Mouse (Mus musculus): Measurements from ENCODE around the gene Slc24a3. TPM values are rescaled to one million over a fixed set of nuclear protein-coding genes. Genes with fewer than 3 reads are reported as not detected.

Slc24a3 gene
- polyA plus RNA-seq, 1 experiment from 2014 or later: 2.3 TPM

DNA sequence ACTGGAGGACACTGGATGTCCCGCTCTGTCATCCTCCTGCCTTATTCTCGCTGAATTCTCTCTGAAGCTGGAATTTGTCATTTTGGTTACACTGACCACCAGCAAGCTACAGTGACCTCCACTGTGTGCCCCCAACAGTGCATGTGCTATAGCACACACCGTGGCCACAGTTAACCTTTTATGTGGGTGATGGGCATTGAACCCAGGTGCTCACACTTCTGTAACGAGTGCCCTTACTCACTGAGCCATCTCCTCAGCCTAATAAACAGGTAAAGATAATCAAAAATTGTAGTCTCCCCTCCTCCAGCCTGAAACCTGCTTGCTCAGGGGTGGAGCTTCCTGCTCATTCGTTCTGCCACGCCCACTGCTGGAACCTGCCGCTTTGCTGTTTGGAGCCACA, 493.7 kb downstream of the Slc24a3 start:
- H3K4me1 ChIP-seq: no peaks in the 10 kb centered on the region
- H3K4me3 ChIP-seq: no peak overlapping the region
- 71% methylated on average over 7 of the region's 7 CpGs for WGBS
- H3K4me2 ChIP-seq: no peak overlapping the region
- no peaks in the 10 kb centered on the region for H3K9me3 ChIP-seq
- H3K27ac ChIP-seq: no peak overlapping the region
- no peaks in the 10 kb centered on the region for H3K36me3 ChIP-seq
- H3K9ac ChIP-seq: no peak overlapping the region
- no peak for ATAC-seq (ENCODE audit: insufficient number of reproducible peaks, insufficient read depth, low FRiP score, low TSS enrichment, low read depth)
- H3K27me3 ChIP-seq: no peaks in the 10 kb centered on the region

DNA sequence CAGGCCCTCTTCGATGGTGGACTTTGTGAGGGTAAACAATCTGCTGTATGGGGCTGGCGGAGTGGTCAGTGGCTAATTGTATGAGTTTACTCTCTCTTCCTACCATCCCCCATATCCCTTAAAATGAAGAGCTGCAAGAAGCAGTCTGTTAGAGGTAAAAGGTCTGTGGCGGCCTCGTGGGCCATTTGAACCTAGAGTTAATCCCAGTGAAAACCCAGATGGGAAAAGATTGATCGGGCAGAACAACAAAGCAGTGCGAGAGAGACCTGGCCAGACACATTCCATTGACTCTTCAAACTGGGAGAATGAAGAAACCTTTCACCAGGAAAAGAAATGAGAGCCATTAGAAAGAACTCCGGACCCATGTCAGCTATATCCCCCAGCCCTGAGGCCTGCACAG, 496.3 kb downstream of the Slc24a3 start:
- WGBS: 88% methylated on average over 7 of the region's 7 CpGs
- no peak overlapping the region for H3K4me3 ChIP-seq
- no peaks in the 10 kb centered on the region for H3K36me3 ChIP-seq
- H3K27ac ChIP-seq: no peak overlapping the region
- no peak overlapping the region for H3K9ac ChIP-seq
- H3K4me1 ChIP-seq: 0 out of 2 replicates have a peak, but pooled peaks cover 2% of the 10 kb centered on the region
- no peaks in the 10 kb centered on the region for H3K9me3 ChIP-seq
- ATAC-seq (ENCODE audit: insufficient number of reproducible peaks, insufficient read depth, low FRiP score, low TSS enrichment, low read depth): no peak
- H3K27me3 ChIP-seq: no peaks in the 10 kb centered on the region
- no peak overlapping the region for H3K4me2 ChIP-seq

DNA sequence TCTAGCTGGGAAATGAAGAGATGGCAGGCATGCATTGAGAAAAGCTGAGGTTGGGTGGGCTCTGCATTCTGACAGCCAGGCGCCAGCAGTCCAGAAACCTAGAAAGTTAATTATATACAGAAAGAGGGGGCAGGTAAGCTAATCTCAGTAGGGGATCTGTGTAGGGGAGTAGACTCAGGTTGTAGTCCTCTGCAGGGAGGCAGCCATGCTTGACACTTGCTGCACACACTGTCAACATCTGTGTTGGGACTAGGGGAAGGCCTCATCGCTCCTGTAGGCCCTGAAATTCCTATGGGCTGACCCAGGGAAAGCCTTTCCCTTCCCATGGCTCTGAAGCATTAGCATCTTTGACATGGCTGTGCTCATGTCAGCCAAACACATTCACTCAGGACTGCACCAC, 496.8 kb downstream of the Slc24a3 start:
- Histone ChIP-seq H3K27ac (no peak overlapping the region), H3K9me3 (no peaks in the 10 kb centered on the region), H3K4me1 (0 out of 2 replicates have a peak, but pooled peaks cover 2% of the 10 kb centered on the region), H3K4me2 (no peak overlapping the region), H3K4me3 (no peak overlapping the region), H3K9ac (no peak overlapping the region), H3K27me3 (no peaks in the 10 kb centered on the region), H3K36me3 (no peaks in the 10 kb centered on the region)
- no peak for ATAC-seq (ENCODE audit: insufficient number of reproducible peaks, insufficient read depth, low FRiP score, low TSS enrichment, low read depth)
- 83% methylated on average over 2 of the region's 2 CpGs for WGBS

DNA sequence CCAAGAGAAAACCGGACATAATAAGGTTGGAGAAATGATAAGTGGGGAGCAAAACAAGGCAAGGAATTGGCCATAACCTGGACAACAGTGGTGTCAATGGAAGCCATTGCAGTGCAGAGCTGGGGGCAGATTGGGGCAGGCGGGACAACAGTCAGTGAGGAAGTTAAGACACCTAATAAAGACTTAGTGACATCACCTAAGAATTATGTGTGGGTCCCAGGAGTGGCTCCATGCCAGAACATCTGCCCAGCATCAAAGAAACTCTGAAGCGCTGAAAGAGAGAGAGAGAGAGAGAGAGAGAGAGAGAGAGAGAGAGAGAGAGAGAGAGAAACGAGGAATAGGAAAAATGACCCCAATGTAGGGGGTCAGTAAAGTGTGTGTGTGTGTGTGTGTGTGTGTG, 500.6 kb downstream of the Slc24a3 start:
- Histone ChIP-seq H3K4me3 (no peak overlapping the region), H3K4me2 (no peak overlapping the region), H3K36me3 (no peaks in the 10 kb centered on the region), H3K4me1 (0 out of 2 replicates have a peak, but pooled peaks cover 2% of the 10 kb centered on the region), H3K27ac (no peak overlapping the region), H3K9me3 (no peaks in the 10 kb centered on the region), H3K27me3 (no peaks in the 10 kb centered on the region), H3K9ac (no peak overlapping the region)
- ATAC-seq (ENCODE audit: insufficient number of reproducible peaks, insufficient read depth, low FRiP score, low TSS enrichment, low read depth): no peak
- 74% methylated on average over 4 of the region's 4 CpGs for WGBS

DNA sequence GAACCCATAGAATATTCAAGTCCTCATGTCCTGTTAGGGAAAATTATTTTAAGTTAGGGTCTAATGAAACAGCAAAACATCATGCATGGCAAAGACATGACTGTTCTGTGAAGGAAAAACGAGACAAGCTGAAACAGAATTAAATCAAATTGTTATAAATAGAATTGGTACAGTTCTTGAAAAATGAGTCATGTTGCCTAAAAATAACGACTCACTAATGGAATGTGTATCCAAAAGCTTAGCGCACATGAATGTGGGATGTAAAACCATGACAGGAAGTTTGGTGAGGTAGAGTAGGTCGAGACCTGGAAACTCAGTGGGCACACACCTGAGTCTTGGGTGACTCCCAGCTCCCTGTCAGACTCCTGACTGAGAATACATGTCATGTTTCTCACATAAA, 502.6 kb downstream of the Slc24a3 start:
- Histone ChIP-seq H3K9me3 (no peaks in the 10 kb centered on the region), H3K27ac (no peak overlapping the region), H3K27me3 (no peaks in the 10 kb centered on the region), H3K4me2 (no peak overlapping the region), H3K4me1 (peaks cover 16% of the 10 kb centered on the region), H3K9ac (no peak overlapping the region), H3K4me3 (no peak overlapping the region), H3K36me3 (no peaks in the 10 kb centered on the region)
- no peak for ATAC-seq (ENCODE audit: insufficient number of reproducible peaks, insufficient read depth, low FRiP score, low TSS enrichment, low read depth)
- 75% methylated on average over 4 of the region's 4 CpGs for WGBS

DNA sequence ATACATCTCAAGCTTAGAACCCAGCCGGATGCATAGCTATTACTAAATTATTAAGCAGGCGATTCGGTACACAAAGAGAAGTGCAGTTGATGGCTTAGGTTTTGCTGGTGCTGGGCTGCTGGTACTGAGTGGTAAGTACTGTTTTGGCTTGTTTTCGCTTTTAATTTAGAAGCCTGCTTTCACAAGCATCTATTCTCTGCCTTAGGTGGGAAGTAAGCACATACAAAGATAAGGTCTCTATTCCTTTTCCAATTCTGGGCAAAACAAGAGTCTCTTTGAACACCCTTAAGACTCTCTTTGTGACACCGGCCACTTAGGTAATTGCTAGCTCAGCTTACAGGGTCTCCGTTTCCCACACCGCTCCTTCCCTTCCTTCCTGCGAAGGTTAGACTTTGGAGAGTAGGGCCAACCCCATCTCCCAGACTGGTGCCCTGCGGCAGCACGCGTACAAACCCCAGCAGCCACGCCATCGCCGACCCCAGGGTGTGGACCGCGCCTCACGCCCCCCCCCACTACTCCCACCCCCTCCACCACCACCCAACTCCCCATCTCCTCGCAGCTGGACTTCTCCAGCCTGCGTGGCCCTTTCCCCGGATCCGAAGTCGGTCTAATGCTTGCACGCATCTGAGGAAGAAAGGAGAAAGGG, 507.1 kb downstream of the Slc24a3 start:
- Histone ChIP-seq H3K4me2 (peak overlapping the region; percentile 81), H3K36me3 (no peaks in the 10 kb centered on the region), H3K27me3 (no peaks in the 10 kb centered on the region), H3K4me1 (peaks cover 33% of the 10 kb centered on the region), H3K4me3 (peak overlapping the region; percentile 65), H3K9ac (peak overlapping the region; percentile 81), H3K27ac (peak overlapping the region; percentile 82), H3K9me3 (no peaks in the 10 kb centered on the region)
- peak; percentile 24 for ATAC-seq (ENCODE audit: insufficient number of reproducible peaks, insufficient read depth, low FRiP score, low TSS enrichment, low read depth)
- WGBS: 3% methylated on average over 21 of the region's 23 CpGs

DNA sequence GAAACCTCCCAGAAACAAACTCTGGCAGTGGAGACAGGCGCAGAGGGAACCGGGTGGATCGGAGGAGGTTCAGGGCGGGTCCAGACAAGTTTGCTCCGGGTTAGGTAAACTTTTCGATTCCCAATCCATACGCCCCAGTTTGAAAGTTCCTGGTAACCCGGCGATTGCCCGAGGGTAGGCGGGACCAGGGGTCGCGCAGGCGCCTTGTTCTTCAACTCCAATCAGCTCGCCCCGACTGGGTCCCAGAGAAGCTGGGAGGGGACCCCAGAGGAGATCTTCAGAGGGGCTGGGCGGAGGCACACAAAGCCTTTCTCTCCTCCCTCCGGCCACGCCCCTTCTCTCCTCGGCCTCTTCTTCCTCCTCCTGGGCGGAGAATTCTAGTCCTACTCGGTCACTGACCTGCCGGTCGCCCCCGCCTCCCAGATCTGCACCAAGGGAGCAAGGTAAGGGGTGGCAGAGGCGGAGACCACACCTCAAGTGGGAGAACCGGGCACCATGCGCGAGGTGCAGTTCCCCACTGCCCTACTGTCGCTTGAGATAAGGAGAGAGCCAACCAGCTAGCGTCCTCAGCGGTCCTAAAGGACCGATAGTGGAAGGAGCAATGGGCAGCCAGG, 507.7 kb downstream of the Slc24a3 start, which contains the start of gene Rin2:
Gene Rin2, plus strand, starts transcription at position 74 of the 614 bp plus-strand sequence.
- Histone ChIP-seq H3K27me3 (no peaks in the 10 kb centered on the region), H3K4me2 (peak within 1 kb of the TSS; percentile 81), H3K4me1 (peaks cover 34% of the 10 kb centered on the region), H3K27ac (peak within 1 kb of the TSS; percentile 82), H3K4me3 (peak within 1 kb of the TSS; percentile 65), H3K9ac (peak within 1 kb of the TSS; percentile 81), H3K36me3 (no peaks in the 10 kb centered on the region), H3K9me3 (no peaks in the 10 kb centered on the region)
- under 1% methylated on average over 33 of the region's 33 CpGs for WGBS
- ATAC-seq (ENCODE audit: insufficient number of reproducible peaks, insufficient read depth, low FRiP score, low TSS enrichment, low read depth): peak; percentile 86

DNA sequence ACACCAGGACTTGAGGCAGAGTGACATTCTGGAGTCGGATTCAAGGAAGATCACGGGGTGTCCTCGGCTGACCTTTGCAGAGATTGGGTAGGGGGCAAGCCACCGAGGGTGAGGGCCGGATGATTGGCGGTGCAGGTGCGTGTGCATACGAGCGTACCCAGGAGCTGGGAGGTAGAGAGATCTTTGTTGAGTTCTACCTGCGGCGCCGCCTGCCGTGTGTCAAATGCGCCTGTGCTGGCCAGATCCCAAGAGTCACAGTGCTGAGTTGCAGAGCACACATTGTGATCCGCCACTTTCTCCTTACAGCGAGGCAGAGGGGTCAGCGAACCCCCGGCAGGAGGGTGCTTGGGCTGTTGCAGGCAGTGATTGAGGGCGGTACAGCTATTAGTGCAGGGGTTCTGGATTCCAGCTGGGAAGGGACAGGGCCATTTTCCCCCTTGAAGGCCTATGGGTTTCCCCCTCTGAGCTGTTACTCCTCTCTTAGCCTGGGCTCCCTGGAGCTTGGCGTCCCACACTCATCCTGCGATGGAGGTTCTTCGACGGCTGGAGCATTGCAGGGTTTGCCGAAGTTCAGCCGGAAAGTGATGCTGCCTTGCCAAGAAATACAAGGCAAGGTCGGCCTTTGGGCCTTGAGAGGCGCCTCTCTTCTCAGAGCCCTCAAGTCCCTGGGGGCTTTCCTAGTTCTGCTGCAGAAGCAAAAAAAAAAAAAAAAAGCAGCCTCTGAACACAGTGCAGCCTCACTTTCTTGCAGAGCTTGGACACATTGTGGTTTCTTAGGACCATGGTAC, 508.4 kb downstream of the Slc24a3 start:
- peak overlapping the region; percentile 81 for H3K9ac ChIP-seq
- 6% methylated on average over 27 of the region's 27 CpGs for WGBS
- H3K27ac ChIP-seq: peak overlapping the region; percentile 82
- ATAC-seq (ENCODE audit: insufficient number of reproducible peaks, insufficient read depth, low FRiP score, low TSS enrichment, low read depth): peak; percentile 10; the same call in 1 of the 2 replicates
- H3K4me2 ChIP-seq: peak overlapping the region; percentile 81
- H3K36me3 ChIP-seq: no peaks in the 10 kb centered on the region
- H3K4me3 ChIP-seq: peak overlapping the region; percentile 65
- H3K27me3 ChIP-seq: no peaks in the 10 kb centered on the region
- H3K4me1 ChIP-seq: peaks cover 41% of the 10 kb centered on the region
- no peaks in the 10 kb centered on the region for H3K9me3 ChIP-seq

DNA sequence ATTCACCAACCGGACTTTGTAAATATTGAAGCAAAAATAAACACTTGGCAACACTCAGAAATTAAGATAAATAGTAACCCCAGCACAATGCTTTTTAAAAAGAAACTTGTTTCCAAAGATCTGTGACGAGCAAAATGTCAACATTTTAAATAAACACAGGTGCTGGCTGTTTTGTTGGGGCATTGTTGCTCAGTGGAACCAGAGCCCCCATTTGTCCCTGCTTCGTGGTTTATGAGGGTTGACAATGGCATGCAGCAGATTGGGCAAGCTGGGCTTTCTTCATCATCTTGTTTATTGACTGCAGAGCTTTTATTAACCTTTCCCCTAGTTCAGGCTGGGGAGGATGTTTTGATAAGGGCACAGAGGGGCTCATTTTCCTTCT, 509.0 kb downstream of the Slc24a3 start:
- H3K4me3 ChIP-seq: peak overlapping the region; percentile 65; the same call in 1 of the 2 replicates
- peak overlapping the region; percentile 81 for H3K4me2 ChIP-seq
- no peak overlapping the region for H3K27ac ChIP-seq
- no peak overlapping the region; the same call in 1 of the 2 replicates for H3K9ac ChIP-seq
- H3K27me3 ChIP-seq: no peaks in the 10 kb centered on the region
- no peaks in the 10 kb centered on the region for H3K36me3 ChIP-seq
- H3K4me1 ChIP-seq: peaks cover 47% of the 10 kb centered on the region
- WGBS: 39% methylated on average over 3 of the region's 3 CpGs
- no peaks in the 10 kb centered on the region for H3K9me3 ChIP-seq
- no peak for ATAC-seq (ENCODE audit: insufficient number of reproducible peaks, insufficient read depth, low FRiP score, low TSS enrichment, low read depth)

DNA sequence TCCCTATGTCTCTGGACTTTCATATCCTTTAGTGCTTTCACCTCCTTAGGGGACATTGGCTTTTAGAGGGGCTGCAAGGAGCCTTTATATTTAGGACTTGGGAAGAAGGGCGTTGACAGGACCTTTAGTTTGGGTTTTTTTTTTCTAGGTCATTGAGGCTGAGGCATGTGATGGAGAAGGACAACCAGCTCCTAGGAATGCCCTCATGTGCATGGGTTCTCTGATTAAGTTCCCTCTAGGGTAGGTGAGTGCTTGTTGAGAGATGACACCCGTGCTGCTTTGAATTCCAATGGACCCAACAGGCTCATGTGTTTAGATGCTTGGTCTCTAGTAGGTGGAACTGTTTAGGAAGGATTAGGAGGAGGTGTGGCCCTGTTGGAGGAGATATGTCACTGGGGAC, 509.4 kb downstream of the Slc24a3 start:
- peaks cover 48% of the 10 kb centered on the region for H3K4me1 ChIP-seq
- WGBS: 71% methylated on average over 2 of the region's 2 CpGs
- no peaks in the 10 kb centered on the region for H3K36me3 ChIP-seq
- no peak for ATAC-seq (ENCODE audit: insufficient number of reproducible peaks, insufficient read depth, low FRiP score, low TSS enrichment, low read depth)
- no peaks in the 10 kb centered on the region for H3K27me3 ChIP-seq
- H3K27ac ChIP-seq: no peak overlapping the region
- no peak overlapping the region for H3K4me3 ChIP-seq
- peak overlapping the region; percentile 81; the same call in 1 of the 2 replicates for H3K4me2 ChIP-seq
- H3K9me3 ChIP-seq: no peaks in the 10 kb centered on the region
- no peak overlapping the region for H3K9ac ChIP-seq

DNA sequence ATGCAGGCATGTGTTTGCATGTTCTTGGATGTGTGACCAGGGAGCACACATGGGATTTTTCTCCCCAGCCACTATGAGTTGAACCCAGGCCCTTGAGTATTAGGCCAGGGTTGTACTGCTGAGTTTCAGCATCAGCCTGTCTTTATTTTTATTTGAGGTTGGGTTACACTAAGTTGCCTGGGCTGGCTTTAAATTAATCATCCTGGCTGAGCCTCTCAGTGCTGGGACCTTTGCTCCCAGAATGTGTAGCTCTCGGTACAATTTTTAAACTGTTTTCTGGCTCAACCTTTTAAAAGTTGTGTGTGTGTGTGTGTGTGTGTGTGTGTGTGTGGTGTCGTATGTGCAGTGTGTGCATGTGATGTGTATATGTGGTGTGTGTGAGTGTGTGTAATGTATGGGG, 512.6 kb downstream of the Slc24a3 start:
- 70% methylated on average over 2 of the region's 2 CpGs for WGBS
- Histone ChIP-seq H3K9me3 (no peaks in the 10 kb centered on the region), H3K9ac (no peak overlapping the region), H3K4me1 (peaks cover 53% of the 10 kb centered on the region), H3K27ac (0 out of 2 replicates have a peak overlapping the region, but pooled peaks have one; percentile 55), H3K36me3 (no peaks in the 10 kb centered on the region), H3K27me3 (no peaks in the 10 kb centered on the region), H3K4me2 (no peak overlapping the region), H3K4me3 (no peak overlapping the region)
- ATAC-seq (ENCODE audit: insufficient number of reproducible peaks, insufficient read depth, low FRiP score, low TSS enrichment, low read depth): no peak

All from embryonic facial prominence, embryonic 13.5 days (tissue).